Mouse (Mus musculus) cortical plate, adult 2 months (tissue): ENCODE measurements at regions not wholly inside any gene's neighbourhood (a gene's known extent, or its start where the extent isn't known, plus 50 kb on each side); places are given as distances from the start of the nearest gene placed in this dataset.

Source experiments
- CTCF ChIP-seq: fragments of 200-500 bp; IDR thresholded peaks from 2 replicates; pipeline ENCODE4 v1.5.1; 2011; ENCODE audit warnings: mild to moderate bottlenecking, control low read depth, low read length; ENCODE audit not compliant: insufficient read depth; ENCODE audit errors: extremely low read depth
- POLR2A ChIP-seq: fragments of 200-500 bp; IDR thresholded peaks from 2 replicates; pipeline ENCODE4 v1.6.1; 2011; ENCODE audit warnings: mild to moderate bottlenecking, low read length, control low read depth; ENCODE audit not compliant: insufficient read depth; ENCODE audit errors: extremely low read depth

DNA sequence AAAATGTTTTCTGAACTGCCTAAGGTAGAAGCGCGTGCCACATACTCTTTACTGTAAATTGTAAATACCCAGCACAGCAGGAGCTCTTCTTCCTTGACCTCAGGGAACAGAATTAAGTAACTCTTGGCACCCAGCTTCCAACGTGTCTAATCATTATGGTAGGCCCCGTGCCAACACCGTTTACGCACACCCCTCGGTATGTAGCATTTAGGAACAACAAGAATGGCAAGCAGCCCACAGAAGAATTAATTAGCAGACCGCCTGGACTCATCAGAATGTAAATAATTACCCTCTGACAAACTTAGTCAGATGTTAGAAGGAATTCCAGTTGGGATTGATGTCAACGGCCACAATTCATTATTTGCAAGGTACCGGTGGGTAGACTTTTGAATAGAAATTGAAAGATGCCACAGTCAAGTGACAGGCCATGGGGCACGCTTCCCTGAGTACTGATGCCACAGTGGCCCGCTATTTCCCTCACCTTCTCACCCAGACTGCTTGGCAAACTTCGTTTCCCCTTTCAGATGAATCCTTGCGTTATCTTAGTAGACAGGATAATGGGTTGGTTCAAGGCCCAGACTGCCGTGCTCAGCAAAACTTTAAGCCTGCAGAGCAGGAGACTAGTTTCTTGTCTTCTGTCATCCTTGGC is 81.2 kb upstream of the Galnt5 start:
- TF ChIP-seq POLR2A = no peak
- no peak for TF ChIP-seq CTCF
